ENCODE assay signal across 10 mouse cellular contexts in genomic region chr9:44269077-44269476, GRCm38 (mm10). TPM values are rescaled to one million over a fixed set of nuclear protein-coding genes. Genes with fewer than 3 reads are reported as not detected.
DNase-seq lines count a peak whose midpoint lies in the region; ATAC-seq and TF ChIP-seq lines count a peak whose summit lies in the region.
"Had no signal": no experiment of that assay in that cellular context is flagged by ENCODE, and none has a peak within 500 bp of the region (broad histone marks: within the 10 kb centered on the region; RNA-seq: fewer than 3 reads in every experiment).

No protein-coding gene starts in this region.

- H3K4me2 ChIP-seq in liver, embryonic 14.5 days (ENCODE audit: low read depth), result no peak overlapping the region; the same call in 1 of the 2 replicates

- no peak overlapping the region for H3K27ac ChIP-seq in bone marrow macrophage, adult 2 months (ENCODE audit: insufficient read depth, low read depth, low read length)
- no peak overlapping the region for H3K27ac ChIP-seq in liver, embryonic 14.5 days

- no peaks in the 10 kb centered on the region for H3K9me3 ChIP-seq in liver, embryonic 14.5 days (ENCODE audit: control insufficient read depth, low read length)

- TF ChIP-seq CTCF in bone marrow macrophage, adult 2 months (IDR thresholded peaks at IDR 0.05; ENCODE audit: low read depth, low read length), result peak; percentile 46
- peak; percentile 81 for TF ChIP-seq CTCF in liver, embryonic 14.5 days (IDR thresholded peaks at IDR 0.05; ENCODE audit: low read depth)

- no peak overlapping the region for H3K9ac ChIP-seq in liver, embryonic 14.5 days (replicated peaks)

- H3K36me3 ChIP-seq in liver, embryonic 14.5 days (replicated peaks; ENCODE audit: control insufficient read depth, insufficient read depth, low read depth), result peaks cover 11% of the 10 kb centered on the region; the same call in 1 of the 2 replicates

- intact Hi-C loops in gastrocnemius, postnatal 36 days (cut with DNase I), result no loop called here

- no peaks in the 10 kb centered on the region for H3K27me3 ChIP-seq in liver, embryonic 14.5 days (ENCODE audit: control insufficient read depth, insufficient read depth, low read length)
- H3K27me3 ChIP-seq: liver, embryonic 13.5 days had no signal

- peaks cover 16% of the 10 kb centered on the region for H3K4me1 ChIP-seq in bone marrow macrophage, adult 2 months (ENCODE audit: control insufficient read depth, insufficient read depth, low read length)
- H3K4me1 ChIP-seq in liver, embryonic 14.5 days (replicated peaks; ENCODE audit: control insufficient read depth in 2 of 2, insufficient read depth in 2 of 2, low read length in 1 of 2), result peaks cover 3 to 18% of the 10 kb centered on the region in 2 experiments; a peak in 2 of 4 replicates

- TF ChIP-seq POLR2A in bone marrow macrophage, adult 2 months (IDR thresholded peaks at IDR 0.05; ENCODE audit: borderline replicate concordance, low read depth, low read length), result no peak

- TF ChIP-seq EP300 in liver, embryonic 14.5 days (IDR thresholded peaks at IDR 0.05; ENCODE audit: low read depth), result no peak

- no peak overlapping the region for H3K4me3 ChIP-seq in bone marrow macrophage, adult 2 months (ENCODE audit: insufficient read depth, low read length)
- H3K4me3 ChIP-seq in liver, embryonic 14.5 days (ENCODE audit: insufficient read depth in 1 of 2, low read depth in 2 of 2, low read length in 2 of 2), result no peak overlapping the region

- peak; percentile 33 for DNase-seq in gastrocnemius, adult 18-20 months (ENCODE audit: low spot score)
- DNase-seq in gastrocnemius, postnatal 36 days, result no peak
- peak; percentile 56 for DNase-seq in A20 (ENCODE audit: low read depth, low spot score)
- peak in 1 of 3 experiments; percentile 47 for DNase-seq in liver, embryonic 14.5 days (ENCODE audit: low read depth in 3 of 3, low spot score in 3 of 3)
- DNase-seq in urinary bladder, postnatal 14 days (ENCODE audit: low spot score), result no peak
- DNase-seq in right cerebral cortex, postnatal 25 days, result no peak
- DNase-seq in adrenal gland, adult 18-20 months (ENCODE audit: low spot score in 2 of 2), result no peak
- DNase-seq: gastrocnemius, postnatal 14 days; liver, embryonic 13.5 days had no signal

- WGBS in liver, embryonic 14.5 days (ENCODE audit: insufficient replicate concordance), result 69% methylated on average over 3 of the region's 3 CpGs

- no peak for ATAC-seq in liver, embryonic 14.5 days (ENCODE audit: insufficient read depth)

RNA-seq across cellular contexts. Expression of gene Nlrx1, which starts 0.7 kb away (rescaled TPM):
- total RNA-seq in gastrocnemius, adult 18-20 months (2021), result 10 to 100 TPM; 21.7 to 21.8 TPM
- total RNA-seq in gastrocnemius, postnatal 36 days (2021), result 10 to 100 TPM; 22.4 to 22.6 TPM
- polyA plus RNA-seq in bone marrow macrophage, adult 2 months (2012; ENCODE audit: insufficient read depth, insufficient read length, missing spikeins), result 6.6 and 7.1 TPM in 2 replicates
- 1.5 TPM in 2 replicates for polyA plus RNA-seq in liver, embryonic 14.5 days (2012; rRNA removed)
- polyA plus RNA-seq in liver, embryonic 14.5 days (2014; fragmentation: Nextera tagmentation; extraction: Ambion mirVana), result 2.7 and 3.4 TPM in 2 replicates
- 10 to 100 TPM; 14.0 to 17.1 TPM for total RNA-seq in adrenal gland, adult 18-20 months (2021)

RNA-seq across cellular contexts. Expression of gene Pdzd3, which starts 17.8 kb away (rescaled TPM):
- 1 to 10 TPM; 1.1 to 1.4 TPM for total RNA-seq in gastrocnemius, adult 18-20 months (2021)
- total RNA-seq in gastrocnemius, postnatal 36 days (2021), result 1 to 10 TPM in 1 of 2 experiments, under 1 TPM in 1; 0.44 to 1.4 TPM
- not detected in 2 replicates for polyA plus RNA-seq in bone marrow macrophage, adult 2 months (2012; ENCODE audit: insufficient read depth, insufficient read length, missing spikeins)
- 0.02 and 0.05 TPM in 2 replicates for polyA plus RNA-seq in liver, embryonic 14.5 days (2012; rRNA removed)
- 0.08 TPM in 1 of 2 replicates, not detected in the other for polyA plus RNA-seq in liver, embryonic 14.5 days (2014; fragmentation: Nextera tagmentation; extraction: Ambion mirVana)
- total RNA-seq in adrenal gland, adult 18-20 months (2021), result not detected

RNA-seq across cellular contexts. Expression of gene Abcg4, which starts 19.3 kb away (rescaled TPM):
- total RNA-seq in gastrocnemius, adult 18-20 months (2021), result under 1 TPM; 0.32 to 0.59 TPM
- under 1 TPM; 0.48 to 0.74 TPM for total RNA-seq in gastrocnemius, postnatal 36 days (2021)
- not detected in 2 replicates for polyA plus RNA-seq in bone marrow macrophage, adult 2 months (2012; ENCODE audit: insufficient read depth, insufficient read length, missing spikeins)
- polyA plus RNA-seq in liver, embryonic 14.5 days (2012; rRNA removed), result 35.6 and 41.6 TPM in 2 replicates
- polyA plus RNA-seq in liver, embryonic 14.5 days (2014; fragmentation: Nextera tagmentation; extraction: Ambion mirVana), result 10.6 and 11.1 TPM in 2 replicates
- total RNA-seq in adrenal gland, adult 18-20 months (2021), result 10 to 100 TPM; 16.1 to 30.7 TPM

RNA-seq across cellular contexts. Expression of gene Ccdc153, which starts 28.6 kb away (rescaled TPM):
- total RNA-seq in gastrocnemius, adult 18-20 months (2021), result not detected
- total RNA-seq in gastrocnemius, postnatal 36 days (2021), result not detected
- polyA plus RNA-seq in bone marrow macrophage, adult 2 months (2012; ENCODE audit: insufficient read depth, insufficient read length, missing spikeins), result not detected in 2 replicates
- polyA plus RNA-seq in liver, embryonic 14.5 days (2012; rRNA removed), result not detected in 2 replicates
- not detected in 2 replicates for polyA plus RNA-seq in liver, embryonic 14.5 days (2014; fragmentation: Nextera tagmentation; extraction: Ambion mirVana)
- 1 to 10 TPM; 2.8 to 5.3 TPM for total RNA-seq in adrenal gland, adult 18-20 months (2021)
- total RNA-seq: gastrocnemius, postnatal 14 days had no signal
- polyA plus RNA-seq: liver, embryonic 13.5 days had no signal

RNA-seq across cellular contexts. Expression of gene Cbl, which starts 35.2 kb away (rescaled TPM):
- total RNA-seq in gastrocnemius, adult 18-20 months (2021), result 1 to 10 TPM; 7.1 to 7.5 TPM
- total RNA-seq in gastrocnemius, postnatal 36 days (2021), result 10 to 100 TPM in 1 of 2 experiments, 1 to 10 TPM in 1; 7.8 to 10.4 TPM
- polyA plus RNA-seq in bone marrow macrophage, adult 2 months (2012; ENCODE audit: insufficient read depth, insufficient read length, missing spikeins), result 143 and 171 TPM in 2 replicates
- 3.4 and 3.9 TPM in 2 replicates for polyA plus RNA-seq in liver, embryonic 14.5 days (2012; rRNA removed)
- polyA plus RNA-seq in liver, embryonic 14.5 days (2014; fragmentation: Nextera tagmentation; extraction: Ambion mirVana), result 3.7 and 5.1 TPM in 2 replicates
- 10 to 100 TPM; 27.9 to 37.1 TPM for total RNA-seq in adrenal gland, adult 18-20 months (2021)

Comparison
In these comparisons a context has a peak if more than half of its experiments do, and no peak if none do; other contexts are left out.
1. DNase-seq: peak in gastrocnemius, adult 18-20 months (single experiment) and A20 (single experiment); none in gastrocnemius, postnatal 36 days (0 of 2), urinary bladder, postnatal 14 days (single experiment), right cerebral cortex, postnatal 25 days (single experiment) and adrenal gland, adult 18-20 months (0 of 2).
2. RNA of gene Abcg4, which starts 19.3 kb away (total RNA-seq): 16.1 to 30.7 TPM in adrenal gland, adult 18-20 months; 0.48 to 0.74 TPM in gastrocnemius, postnatal 36 days and 0.32 to 0.59 TPM in gastrocnemius, adult 18-20 months; every median in the first group is over 4 times any median in the second.